Mouse (Mus musculus): ENCODE results near the gene Gm11487.
A peak's percentile ranks its signal among the peaks of the same experiment; 100 is the strongest.
"Not testable (repeated sequence)": the region's sequence is repeated elsewhere in the genome, so short reads cannot be mapped to it uniquely, and the experiment has no call there.

Gene Gm11487

DNA sequence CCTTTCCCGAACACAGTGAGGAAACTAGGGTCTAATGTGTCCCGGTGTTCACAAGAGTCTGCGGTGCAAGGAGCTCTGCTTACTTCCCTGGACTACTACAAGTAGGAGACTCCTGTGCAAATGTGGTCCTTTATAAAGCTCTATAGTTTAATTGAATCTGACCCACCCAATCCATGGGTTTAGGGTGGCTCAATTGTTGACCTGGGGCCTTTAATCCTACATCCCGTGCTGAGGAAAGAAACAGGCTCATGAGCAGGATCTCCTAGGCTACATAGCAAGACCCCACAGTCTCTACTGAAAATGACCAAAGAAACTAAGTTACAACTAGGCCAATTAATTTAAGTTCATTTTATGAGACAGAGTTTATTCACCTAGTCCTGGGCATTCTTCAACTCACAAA, at the start of gene Gm11487:
TSS of gene Gm11487 (minus strand) at position 101 of the 400 bp plus-strand sequence.
- DNase-seq (ENCODE audit: inconsistent ontology term) = not testable (repeated sequence)

DNA sequence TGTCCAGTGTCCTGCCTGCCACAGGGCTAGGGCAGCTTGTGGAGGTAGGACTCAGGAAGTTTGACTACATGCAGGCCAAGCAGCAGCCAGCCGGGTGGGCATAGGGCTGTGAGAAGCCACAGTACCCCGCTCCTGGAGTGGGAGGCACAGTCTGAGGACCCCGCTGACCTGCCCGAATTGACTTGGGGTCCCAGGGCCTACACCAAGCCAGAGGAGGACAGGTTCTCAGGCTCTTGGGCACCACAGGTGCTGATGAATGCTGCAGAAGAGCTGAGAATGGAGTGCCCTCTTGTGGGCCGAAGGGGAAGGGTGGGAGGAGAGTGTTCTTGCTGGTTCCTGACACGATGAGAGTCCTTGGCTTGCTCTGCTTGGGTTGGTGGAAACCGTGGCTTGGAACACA, 39.8 kb upstream of the Gm11487 start:
- DNase-seq (ENCODE audit: inconsistent ontology term) = peak; percentile 33

DNA sequence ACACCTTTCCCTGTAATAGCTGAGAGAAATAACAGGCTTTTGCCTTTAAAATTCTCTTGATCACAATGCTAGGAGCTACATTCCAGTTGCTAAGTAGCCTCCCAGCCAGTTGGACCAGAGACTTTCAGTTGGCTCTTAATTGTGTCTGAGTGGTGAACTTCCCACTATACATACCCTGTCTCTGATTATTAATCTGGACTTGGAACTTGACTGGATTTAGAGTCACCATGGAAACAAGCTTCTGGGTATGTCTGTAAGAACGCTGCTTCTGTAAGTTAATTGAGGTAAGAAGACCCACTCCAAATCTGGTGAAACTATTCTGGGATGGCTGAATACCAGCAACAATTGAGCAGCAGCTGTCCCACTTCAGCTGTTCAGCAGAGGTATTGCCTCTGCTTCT, 37.7 kb upstream of the Gm11487 start:
- DNase-seq (ENCODE audit: inconsistent ontology term) = no peak

DNA sequence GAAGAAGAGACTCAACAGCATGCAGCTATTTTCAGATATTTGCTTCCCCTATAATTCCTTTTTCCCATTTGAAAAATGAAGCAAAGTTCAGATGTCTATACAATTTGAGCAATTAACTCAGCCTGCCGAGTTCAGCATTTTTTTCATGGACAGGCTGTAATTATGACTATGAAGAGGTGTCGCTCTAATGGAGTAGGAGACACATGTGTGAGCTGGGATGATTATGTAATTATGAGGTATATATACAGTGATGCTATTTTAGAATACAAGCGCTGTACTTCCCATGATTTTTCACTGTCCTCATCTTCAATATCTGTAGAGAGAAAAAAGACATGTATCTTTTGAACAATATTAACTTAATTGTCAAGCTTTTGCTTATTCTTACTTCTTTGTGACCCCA, 21.0 kb upstream of the Gm11487 start:
- DNase-seq (ENCODE audit: inconsistent ontology term) = no peak

DNA sequence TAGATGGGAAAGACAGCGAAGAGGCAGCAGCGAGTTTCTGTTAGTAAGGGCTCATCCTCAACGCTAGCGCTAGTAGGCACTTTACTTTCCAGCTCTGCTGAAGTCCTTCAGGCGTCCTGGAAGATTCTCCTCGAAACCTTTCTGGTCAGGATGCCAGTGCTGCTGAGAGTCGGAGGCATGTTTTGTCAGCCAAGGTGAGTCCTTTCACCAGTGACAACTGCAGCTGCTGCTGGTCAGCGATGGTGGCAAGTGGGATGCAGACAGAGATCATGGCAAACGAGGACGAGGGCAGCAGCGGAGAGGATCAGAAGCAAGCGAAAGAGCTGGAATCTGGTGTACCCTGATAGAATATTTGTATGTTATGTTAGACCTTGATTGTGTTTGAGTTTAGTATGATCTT, 18.2 kb upstream of the Gm11487 start:
- no peak for DNase-seq (ENCODE audit: inconsistent ontology term)

DNA sequence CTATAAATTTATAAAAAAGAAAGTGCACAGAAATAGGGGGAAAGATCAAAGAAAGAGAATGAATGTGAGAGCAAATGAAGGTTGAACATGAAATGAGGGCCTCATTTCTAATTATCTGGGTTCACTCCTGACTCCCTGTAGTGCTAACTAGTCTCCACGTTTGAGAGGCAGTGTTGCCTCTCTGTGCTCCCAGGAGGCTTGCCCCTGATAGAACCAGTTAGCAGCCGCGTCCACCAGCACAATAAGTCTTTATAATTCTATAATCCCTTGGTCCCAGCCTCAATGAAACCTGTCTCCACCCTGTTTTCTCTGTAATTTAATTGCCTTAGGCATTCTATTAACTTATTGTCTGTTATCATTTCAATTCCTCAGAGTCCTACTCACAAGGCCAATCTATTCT, 38.3 kb downstream of the Gm11487 start:
- DNase-seq (ENCODE audit: inconsistent ontology term) = no peak

Data from Muller cell, postnatal 12 days (primary cell).